Mouse (Mus musculus): ENCODE measurements around the gene Pdzd3. TPM values are rescaled to one million over a fixed set of nuclear protein-coding genes. Genes with fewer than 3 reads are reported as not detected.

The Pdzd3 gene
- total and polyA plus RNA-seq, 3 experiments: not detected

GRCm38 (mm10) chr9:44199580-44199979, 51.7 kb downstream of the Pdzd3 start:
- no peak for DNase-seq

GRCm38 (mm10) chr9:44199166-44199565, 52.1 kb downstream of the Pdzd3 start:
- no peak for DNase-seq

Other genes starting within 250 kb of the Pdzd3 start
- gene Thy1, start 208.1 kb downstream of the Pdzd3 start, total RNA-seq (2021): 10 to 100 TPM; 46.9 to 49.6 TPM
- 25.0 and 26.5 TPM in 2 replicates for gene Thy1, start 208.1 kb downstream of the Pdzd3 start, polyA plus RNA-seq (2012; rRNA removed)
- gene Usp2, start 184.4 kb downstream of the Pdzd3 start, total RNA-seq (2021): 10 to 100 TPM; 33.7 to 60.9 TPM
- gene Usp2, start 184.4 kb downstream of the Pdzd3 start, polyA plus RNA-seq (2012; rRNA removed): 10.9 and 15.2 TPM in 2 replicates
- under 1 TPM in 1 of 2 experiments, not detected in 1; 0.10 TPM for gene Mfrp, start 149.7 kb downstream of the Pdzd3 start, total RNA-seq (2021)
- gene Mfrp, start 149.7 kb downstream of the Pdzd3 start, polyA plus RNA-seq (2012; rRNA removed): 0.40 TPM in 1 of 2 replicates, not detected in the other
- gene C1qtnf5, start 144.2 kb downstream of the Pdzd3 start, total RNA-seq (2021): 10 to 100 TPM; 11.2 to 17.6 TPM
- 32.4 and 34.3 TPM in 2 replicates for gene C1qtnf5, start 144.2 kb downstream of the Pdzd3 start, polyA plus RNA-seq (2012; rRNA removed)
- gene Gm49380, start 138.0 kb downstream of the Pdzd3 start, total RNA-seq (2021): under 1 TPM; 0.12 to 0.76 TPM
- gene Gm49380, start 138.0 kb downstream of the Pdzd3 start, polyA plus RNA-seq (2012; rRNA removed): 1.1 TPM in 1 of 2 replicates, not detected in the other
- gene Rnf26, start 138.0 kb downstream of the Pdzd3 start, total RNA-seq (2021): 10 to 100 TPM; 28.7 to 30.4 TPM
- gene Rnf26, start 138.0 kb downstream of the Pdzd3 start, polyA plus RNA-seq (2012; rRNA removed): 72.9 and 76.9 TPM in 2 replicates
- gene Mcam, start 117.0 kb downstream of the Pdzd3 start, total RNA-seq (2021): 10 to 100 TPM; 30.5 to 52.2 TPM
- 24.9 and 39.4 TPM in 2 replicates for gene Mcam, start 117.0 kb downstream of the Pdzd3 start, polyA plus RNA-seq (2012; rRNA removed)
- 10 to 100 TPM; 26.2 to 31.5 TPM for gene Cbl, start 17.4 kb downstream of the Pdzd3 start, total RNA-seq (2021)
- gene Cbl, start 17.4 kb downstream of the Pdzd3 start, polyA plus RNA-seq (2012; rRNA removed): 7.8 and 8.7 TPM in 2 replicates
- 1 to 10 TPM; 2.7 to 3.4 TPM for gene Ccdc153, start 10.8 kb downstream of the Pdzd3 start, total RNA-seq (2021)
- gene Ccdc153, start 10.8 kb downstream of the Pdzd3 start, polyA plus RNA-seq (2012; rRNA removed): 0.26 and 0.63 TPM in 2 replicates
- gene Nlrx1, start 17.1 kb upstream of the Pdzd3 start, total RNA-seq (2021): 10 to 100 TPM; 15.7 to 27.8 TPM
- 25.3 and 27.7 TPM in 2 replicates for gene Nlrx1, start 17.1 kb upstream of the Pdzd3 start, polyA plus RNA-seq (2012; rRNA removed)
- gene Abcg4, start 37.1 kb upstream of the Pdzd3 start, total RNA-seq (2021): 10 to 100 TPM; 27.1 to 41.4 TPM
- gene Abcg4, start 37.1 kb upstream of the Pdzd3 start, polyA plus RNA-seq (2012; rRNA removed): 84.3 and 86.8 TPM in 2 replicates
- 10 to 100 TPM; 16.6 to 24.9 TPM for gene Hinfp, start 54.2 kb upstream of the Pdzd3 start, total RNA-seq (2021)
- 13.5 and 13.8 TPM in 2 replicates for gene Hinfp, start 54.2 kb upstream of the Pdzd3 start, polyA plus RNA-seq (2012; rRNA removed)
- 10 to 100 TPM; 46.1 to 59.0 TPM for gene C2cd2l, start 68.8 kb upstream of the Pdzd3 start, total RNA-seq (2021)
- gene C2cd2l, start 68.8 kb upstream of the Pdzd3 start, polyA plus RNA-seq (2012; rRNA removed): 100 and 106 TPM in 2 replicates
- 10 to 100 TPM; 28.2 to 36.1 TPM for gene Dpagt1, start 74.5 kb upstream of the Pdzd3 start, total RNA-seq (2021)
- 55.8 and 68.2 TPM in 2 replicates for gene Dpagt1, start 74.5 kb upstream of the Pdzd3 start, polyA plus RNA-seq (2012; rRNA removed)
- gene H2afx, start 83.2 kb upstream of the Pdzd3 start, total RNA-seq (2021): 10 to 100 TPM; 28.1 to 37.4 TPM
- gene H2afx, start 83.2 kb upstream of the Pdzd3 start, polyA plus RNA-seq (2012; rRNA removed): 124 and 134 TPM in 2 replicates
- 10 to 100 TPM; 80.7 to 92.6 TPM for gene Hmbs, start 92.8 kb upstream of the Pdzd3 start, total RNA-seq (2021)
- gene Hmbs, start 92.8 kb upstream of the Pdzd3 start, polyA plus RNA-seq (2012; rRNA removed): 75.0 and 80.6 TPM in 2 replicates
- gene Vps11, start 110.2 kb upstream of the Pdzd3 start, total RNA-seq (2021): 10 to 100 TPM; 57.9 to 58.4 TPM
- gene Vps11, start 110.2 kb upstream of the Pdzd3 start, polyA plus RNA-seq (2012; rRNA removed): 32.2 and 39.4 TPM in 2 replicates
- 100 to 1,000 TPM; 177 to 230 TPM for gene Hyou1, start 128.0 kb upstream of the Pdzd3 start, total RNA-seq (2021)
- 64.3 and 127 TPM in 2 replicates for gene Hyou1, start 128.0 kb upstream of the Pdzd3 start, polyA plus RNA-seq (2012; rRNA removed)
- gene Slc37a4, start 145.4 kb upstream of the Pdzd3 start, total RNA-seq (2021): 10 to 100 TPM; 14.4 to 15.6 TPM
- 27.9 and 33.5 TPM in 2 replicates for gene Slc37a4, start 145.4 kb upstream of the Pdzd3 start, polyA plus RNA-seq (2012; rRNA removed)
- gene Rps25, start 155.7 kb upstream of the Pdzd3 start, total RNA-seq (2021): 1,000 to 10,000 TPM; 1,025 to 1,177 TPM
- gene Rps25, start 155.7 kb upstream of the Pdzd3 start, polyA plus RNA-seq (2012; rRNA removed): 21.7 and 23.2 TPM in 2 replicates
- 10 to 100 TPM; 81.3 to 92.1 TPM for gene Trappc4, start 156.1 kb upstream of the Pdzd3 start, total RNA-seq (2021)
- gene Trappc4, start 156.1 kb upstream of the Pdzd3 start, polyA plus RNA-seq (2012; rRNA removed): 44.2 and 51.2 TPM in 2 replicates
- gene Ccdc84, start 167.1 kb upstream of the Pdzd3 start, total RNA-seq (2021): 10 to 100 TPM; 14.5 to 21.1 TPM
- 12.3 and 23.7 TPM in 2 replicates for gene Ccdc84, start 167.1 kb upstream of the Pdzd3 start, polyA plus RNA-seq (2012; rRNA removed)
- not detected for gene Foxr1, start 189.7 kb upstream of the Pdzd3 start, total RNA-seq (2021)
- not detected in 2 replicates for gene Foxr1, start 189.7 kb upstream of the Pdzd3 start, polyA plus RNA-seq (2012; rRNA removed)
- not detected for gene Upk2, start 203.5 kb upstream of the Pdzd3 start, total RNA-seq (2021)
- gene Upk2, start 203.5 kb upstream of the Pdzd3 start, polyA plus RNA-seq (2012; rRNA removed): not detected in 2 replicates
- gene Bcl9l, start 231.4 kb upstream of the Pdzd3 start, total RNA-seq (2021): 10 to 100 TPM; 41.9 to 61.1 TPM
- 62.7 and 64.5 TPM in 2 replicates for gene Bcl9l, start 231.4 kb upstream of the Pdzd3 start, polyA plus RNA-seq (2012; rRNA removed)